Mouse (Mus musculus): ENCODE results near the gene Stat5b. TPM values are rescaled to one million over a fixed set of nuclear protein-coding genes. Genes with fewer than 3 reads are reported as not detected.
"Not testable (repeated sequence)": the region's sequence is repeated elsewhere in the genome, so short reads cannot be mapped to it uniquely, and the experiment has no call there.

Gene Stat5b
- polyA plus RNA-seq, 1 experiment from 2014 or later: 24.9 TPM

- no peak for ATAC-seq (ENCODE audit: insufficient number of reproducible peaks, low FRiP score, low TSS enrichment, low read depth)
- no peak overlapping the region for H3K4me2 ChIP-seq (replicated peaks)
Observed at GRCm38 (mm10) chr11:100806380-100807305, 43.9 kb downstream of the Stat5b start.

GRCm38 (mm10) chr11:100805535-100805934 is 45.0 kb downstream of the Stat5b start:
- ATAC-seq (ENCODE audit: insufficient number of reproducible peaks, low FRiP score, low TSS enrichment, low read depth): no peak
- Histone ChIP-seq H3K36me3 (peaks cover 52% of the 10 kb centered on the region), H3K27me3 (no peaks in the 10 kb centered on the region), H3K9me3 (replicated peaks) (no peaks in the 10 kb centered on the region), H3K4me1 (no peaks in the 10 kb centered on the region), H3K4me3 (replicated peaks) (no peak overlapping the region), H3K9ac (no peak overlapping the region), H3K4me2 (replicated peaks) (no peak overlapping the region), H3K27ac (replicated peaks) (no peak overlapping the region)
- 71% methylated on average over 7 of the region's 7 CpGs for WGBS

More at GRCm38 (mm10) chr11:100806380-100807305, 43.9 kb downstream of the Stat5b start:
- Histone ChIP-seq H3K27ac (replicated peaks) (no peak overlapping the region), H3K27me3 (no peaks in the 10 kb centered on the region), H3K9me3 (replicated peaks) (no peaks in the 10 kb centered on the region), H3K4me3 (replicated peaks) (no peak overlapping the region), H3K4me1 (no peaks in the 10 kb centered on the region), H3K36me3 (peaks cover 42% of the 10 kb centered on the region), H3K9ac (no peak overlapping the region)
- 59% methylated on average over 20 of the region's 20 CpGs for WGBS

GRCm38 (mm10) chr11:100804409-100804808 is 46.1 kb downstream of the Stat5b start:
- Histone ChIP-seq H3K9me3 (replicated peaks) (no peaks in the 10 kb centered on the region), H3K27me3 (no peaks in the 10 kb centered on the region), H3K36me3 (peaks cover 60% of the 10 kb centered on the region)

GRCm38 (mm10) chr11:100799426-100799825 is 51.1 kb downstream of the Stat5b start:
- no peak for ATAC-seq (ENCODE audit: insufficient number of reproducible peaks, low FRiP score, low TSS enrichment, low read depth)
- H3K4me1 ChIP-seq: no peaks in the 10 kb centered on the region
- no peak overlapping the region for H3K27ac ChIP-seq (replicated peaks)
- no peak overlapping the region for H3K4me3 ChIP-seq (replicated peaks)
- no peak overlapping the region for H3K9ac ChIP-seq
- no peak overlapping the region for H3K4me2 ChIP-seq (replicated peaks)
- H3K36me3 ChIP-seq: peaks cover 66% of the 10 kb centered on the region
- H3K9me3 ChIP-seq (replicated peaks): no peaks in the 10 kb centered on the region
- no peaks in the 10 kb centered on the region for H3K27me3 ChIP-seq
- 79% methylated on average over 5 of the region's 5 CpGs for WGBS

More at GRCm38 (mm10) chr11:100804409-100804808, 46.1 kb downstream of the Stat5b start:
- H3K27ac ChIP-seq (replicated peaks): no peak overlapping the region
- H3K4me1 ChIP-seq: no peaks in the 10 kb centered on the region
- H3K4me3 ChIP-seq (replicated peaks): no peak overlapping the region
- no peak for ATAC-seq (ENCODE audit: insufficient number of reproducible peaks, low FRiP score, low TSS enrichment, low read depth)
- H3K4me2 ChIP-seq (replicated peaks): no peak overlapping the region
- 84% methylated on average over 10 of the region's 10 CpGs for WGBS
- no peak overlapping the region for H3K9ac ChIP-seq

- 67% methylated on average over 8 of the region's 8 CpGs for WGBS
- H3K9me3 ChIP-seq (replicated peaks): no peaks in the 10 kb centered on the region
- no peak for ATAC-seq (ENCODE audit: insufficient number of reproducible peaks, low FRiP score, low TSS enrichment, low read depth)
- no peaks in the 10 kb centered on the region for H3K4me1 ChIP-seq
- H3K4me2 ChIP-seq (replicated peaks): no peak overlapping the region
- peaks cover 38% of the 10 kb centered on the region for H3K36me3 ChIP-seq
- no peak overlapping the region for H3K9ac ChIP-seq
- no peak overlapping the region for H3K4me3 ChIP-seq (replicated peaks)
- H3K27me3 ChIP-seq: no peaks in the 10 kb centered on the region
- no peak overlapping the region for H3K27ac ChIP-seq (replicated peaks)
Observed at GRCm38 (mm10) chr11:100796585-100796984, 53.9 kb downstream of the Stat5b start.

GRCm38 (mm10) chr11:100795386-100795785 is 55.1 kb downstream of the Stat5b start:
- Histone ChIP-seq H3K4me1 (no peaks in the 10 kb centered on the region; the same call in 1 of the 2 replicates), H3K4me2 (replicated peaks) (no peak overlapping the region), H3K9ac (no peak overlapping the region), H3K27ac (replicated peaks) (no peak overlapping the region), H3K9me3 (replicated peaks) (no peaks in the 10 kb centered on the region), H3K36me3 (peaks cover 28% of the 10 kb centered on the region), H3K27me3 (no peaks in the 10 kb centered on the region), H3K4me3 (replicated peaks) (no peak overlapping the region)
- ATAC-seq (ENCODE audit: insufficient number of reproducible peaks, low FRiP score, low TSS enrichment, low read depth): no peak
- WGBS: 91% methylated on average over 2 of the region's 2 CpGs

- ATAC-seq (ENCODE audit: insufficient number of reproducible peaks, low FRiP score, low TSS enrichment, low read depth): 0 out of 2 replicates have a peak, but pooled peaks have one; percentile 49
- H3K27me3 ChIP-seq: no peaks in the 10 kb centered on the region
- WGBS: 84% methylated on average over 2 of the region's 2 CpGs
- no peaks in the 10 kb centered on the region for H3K9me3 ChIP-seq (replicated peaks)
- H3K9ac ChIP-seq: no peak overlapping the region
- no peak overlapping the region for H3K4me2 ChIP-seq (replicated peaks)
- peaks cover 31% of the 10 kb centered on the region for H3K36me3 ChIP-seq
- H3K4me1 ChIP-seq: peaks cover 5% of the 10 kb centered on the region; the same call in 1 of the 2 replicates
- no peak overlapping the region for H3K4me3 ChIP-seq (replicated peaks)
- H3K27ac ChIP-seq (replicated peaks): peak overlapping the region; percentile 23; the same call in 1 of the 2 replicates
Observed at GRCm38 (mm10) chr11:100791457-100792049, 59.0 kb downstream of the Stat5b start.

- peaks cover 24% of the 10 kb centered on the region for H3K36me3 ChIP-seq
- peak overlapping the region; percentile 60; the same call in 1 of the 2 replicates for H3K27ac ChIP-seq (replicated peaks)
- not testable (repeated sequence) for H3K4me2 ChIP-seq (replicated peaks); H3K4me3 ChIP-seq (replicated peaks); H3K27me3 ChIP-seq; H3K9ac ChIP-seq; H3K9me3 ChIP-seq (replicated peaks); H3K4me1 ChIP-seq
- WGBS: 77% methylated on average over 9 of the region's 9 CpGs
- ATAC-seq (ENCODE audit: insufficient number of reproducible peaks, low FRiP score, low TSS enrichment, low read depth): 0 out of 2 replicates have a peak, but pooled peaks have one; percentile 21
Observed at GRCm38 (mm10) chr11:100790644-100791043, 59.9 kb downstream of the Stat5b start.

- Histone ChIP-seq H3K27ac (replicated peaks) (0 out of 2 replicates have a peak overlapping the region, but pooled peaks have one; percentile 13), H3K4me2 (replicated peaks) (no peak overlapping the region), H3K9ac (no peak overlapping the region), H3K4me3 (replicated peaks) (no peak overlapping the region), H3K4me1 (peaks cover 5% of the 10 kb centered on the region; the same call in 1 of the 2 replicates), H3K9me3 (replicated peaks) (no peaks in the 10 kb centered on the region), H3K27me3 (no peaks in the 10 kb centered on the region), H3K36me3 (peaks cover 17% of the 10 kb centered on the region)
- no peak for ATAC-seq (ENCODE audit: insufficient number of reproducible peaks, low FRiP score, low TSS enrichment, low read depth)
- 43% methylated on average over 3 of the region's 3 CpGs for WGBS
Observed at GRCm38 (mm10) chr11:100789702-100790101, 60.8 kb downstream of the Stat5b start.

GRCm38 (mm10) chr11:100785774-100786173 is 64.8 kb downstream of the Stat5b start:
- Histone ChIP-seq H3K4me1 (peaks cover 5% of the 10 kb centered on the region; the same call in 1 of the 2 replicates), H3K36me3 (peaks cover 44% of the 10 kb centered on the region), H3K4me2 (replicated peaks) (no peak overlapping the region), H3K9ac (no peak overlapping the region), H3K4me3 (replicated peaks) (no peak overlapping the region), H3K27ac (replicated peaks) (no peak overlapping the region), H3K27me3 (no peaks in the 10 kb centered on the region), H3K9me3 (replicated peaks) (no peaks in the 10 kb centered on the region)
- ATAC-seq (ENCODE audit: insufficient number of reproducible peaks, low FRiP score, low TSS enrichment, low read depth): no peak
- 92% methylated on average over 2 of the region's 2 CpGs for WGBS

- no peak overlapping the region for H3K4me2 ChIP-seq (replicated peaks)
- H3K4me1 ChIP-seq: 0 out of 2 replicates have a peak, but pooled peaks cover under 1% of the 10 kb centered on the region
- no peaks in the 10 kb centered on the region for H3K9me3 ChIP-seq (replicated peaks)
- no peak for ATAC-seq (ENCODE audit: insufficient number of reproducible peaks, low FRiP score, low TSS enrichment, low read depth)
- H3K4me3 ChIP-seq (replicated peaks): no peak overlapping the region
- H3K36me3 ChIP-seq: peaks cover 49% of the 10 kb centered on the region
- no peaks in the 10 kb centered on the region for H3K27me3 ChIP-seq
- 80% methylated on average over 8 of the region's 8 CpGs for WGBS
- no peak overlapping the region for H3K9ac ChIP-seq
- no peak overlapping the region for H3K27ac ChIP-seq (replicated peaks)
Observed at GRCm38 (mm10) chr11:100784286-100784685, 66.2 kb downstream of the Stat5b start.
